Mouse (Mus musculus) limb, embryonic 14.5 days (tissue): Measurements from ENCODE around the gene Slc8a1. TPM values are rescaled to one million over a fixed set of nuclear protein-coding genes. Genes with fewer than 3 reads are reported as not detected.
A peak's percentile ranks its signal among the peaks of the same experiment; 100 is the strongest.

ENCODE experiments used
- ATAC-seq: fragments of 200-750 bp; cut with Nextera tagmentation; 2 replicates; pipeline ENCODE4 v1.8.0; 2017; ENCODE audit warnings: low read depth, moderate number of reproducible peaks, moderate TSS enrichment; ENCODE audit not compliant: low FRiP score
- DNase-seq: peaks from one replicate; pipeline ENCODE4 v3.0.0-alpha.2; 2015; ENCODE audit warnings: low spot score
- H3K27ac ChIP-seq: fragments of 300-500 bp; sonication (generic); replicated peaks from 2 replicates; pipeline ENCODE4 v1.5.1; 2014; ENCODE audit warnings: low read depth, mild to moderate bottlenecking, low read length, moderate library complexity, mixed read lengths
- H3K27me3 ChIP-seq: fragments of 300-500 bp; sonication (generic); 2 replicates; pipeline ENCODE4 v1.6.1; 2014; ENCODE audit warnings: low read length, mixed read lengths; ENCODE audit not compliant: control insufficient read depth, insufficient read depth
- H3K36me3 ChIP-seq: fragments of 300-500 bp; sonication (generic); 2 replicates; pipeline ENCODE4 v1.6.1; 2014; ENCODE audit warnings: mild to moderate bottlenecking, low read length, moderate library complexity, mixed read lengths; ENCODE audit not compliant: control insufficient read depth, insufficient read depth
- H3K4me1 ChIP-seq: fragments of 300-500 bp; sonication (generic); 2 replicates; pipeline ENCODE4 v1.6.1; 2014; ENCODE audit warnings: antibody characterized with exemption, low read length, mixed read lengths; ENCODE audit not compliant: control insufficient read depth, insufficient read depth
- H3K4me2 ChIP-seq: fragments of 300-500 bp; sonication (generic); replicated peaks from 2 replicates; pipeline ENCODE4 v1.6.1; 2014; ENCODE audit warnings: low read depth, mild to moderate bottlenecking, low read length, moderate library complexity; ENCODE audit not compliant: severe bottlenecking
- H3K4me3 ChIP-seq: fragments of 300-500 bp; sonication (generic); replicated peaks from 2 replicates; pipeline ENCODE4 v1.5.1; 2014; ENCODE audit warnings: low read length
- H3K9ac ChIP-seq: fragments of 300-500 bp; sonication (generic); 2 replicates; pipeline ENCODE4 v1.6.1; 2014; ENCODE audit warnings: mild to moderate bottlenecking, low read depth, low read length, moderate library complexity; ENCODE audit not compliant: severe bottlenecking
- H3K9me3 ChIP-seq: fragments of 300-500 bp; sonication (generic); 2 replicates; pipeline ENCODE4 v1.6.1; 2016; ENCODE audit warnings: low read length; ENCODE audit not compliant: control insufficient read depth
- POLR2A ChIP-seq: fragments of 200-500 bp; IDR thresholded peaks from 2 replicates; pipeline ENCODE4 v1.8.0; 2012; ENCODE audit warnings: inconsistent platforms, mild to moderate bottlenecking, moderate library complexity, borderline replicate concordance; ENCODE audit not compliant: insufficient read depth, insufficient read length; ENCODE audit errors: extremely low read depth
- WGBS: fragments of 180-500 bp; shearing (Covaris S2); extraction: QIAGEN DNeasy Blood & Tissue Kit; methylation state at CpG from one replicate; pipeline ENCODE4 v1.1.7; 2014; 5-methylcytosine and 5-hydroxymethylcytosine counted together
- polyA plus RNA-seq, 2 experiments: library from polyadenylated mRNA; depleted of rRNA in 1 of 2; stranded (reverse) in 1 of 2; unstranded in 1 of 2; fragments of >200 nt; fragmentation: Nextera tagmentation in 1 of 2; extraction: Ambion mirVana in 1 of 2; gene quantifications; 2 replicates each; pipeline versions ENCODE4 v1.2.1 to v1.2.3; 2012 to 2014

Slc8a1 gene
- polyA plus RNA-seq, 2 experiments: 9.1 to 9.8 TPM

GRCm38 (mm10) chr17:81697695-81698094 lies 40.5 kb downstream of the Slc8a1 start:
- no peaks in the 10 kb centered on the region for H3K36me3 ChIP-seq
- no peak for DNase-seq
- H3K9me3 ChIP-seq: no peaks in the 10 kb centered on the region
- 0 out of 2 replicates have a peak, but pooled peaks cover 3% of the 10 kb centered on the region for H3K4me1 ChIP-seq
- no peak overlapping the region for H3K9ac ChIP-seq
- H3K4me3 ChIP-seq: no peak overlapping the region
- no peak for TF ChIP-seq POLR2A
- WGBS: 40% methylated on average over 2 of the region's 2 CpGs
- H3K27me3 ChIP-seq: no peaks in the 10 kb centered on the region
- no peak for ATAC-seq
- H3K4me2 ChIP-seq: no peak overlapping the region
- H3K27ac ChIP-seq: no peak overlapping the region

DNA sequence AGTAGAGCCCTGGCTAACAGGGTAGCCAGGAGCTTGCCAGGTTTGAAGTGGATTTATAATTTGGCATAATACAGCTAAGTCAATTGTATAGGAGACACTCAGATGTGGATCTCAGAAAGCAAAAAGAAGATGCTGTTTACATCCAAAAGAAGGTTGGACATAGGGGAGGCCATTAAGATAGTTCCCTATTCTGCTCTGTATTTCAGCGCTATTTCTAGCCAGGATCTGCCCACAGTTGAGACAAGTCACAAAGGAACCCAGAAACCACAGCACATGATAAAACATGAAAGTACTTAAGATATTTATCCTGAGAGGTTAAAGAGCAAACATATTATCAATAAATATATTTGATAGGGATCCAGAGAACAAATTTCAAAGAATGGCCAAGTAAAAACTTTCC lies 43.2 kb downstream of the Slc8a1 start:
- ATAC-seq (no peak), DNase-seq (no peak)
- no peaks in the 10 kb centered on the region for H3K9me3 ChIP-seq
- no peaks in the 10 kb centered on the region for H3K36me3 ChIP-seq
- H3K4me1 ChIP-seq: 0 out of 2 replicates have a peak, but pooled peaks cover 3% of the 10 kb centered on the region
- TF ChIP-seq POLR2A: no peak
- no peak overlapping the region for H3K9ac ChIP-seq
- no peaks in the 10 kb centered on the region for H3K27me3 ChIP-seq
- 93% methylated on average over 1 of the region's 1 CpGs for WGBS
- H3K4me2 ChIP-seq: no peak overlapping the region
- H3K27ac ChIP-seq: no peak overlapping the region
- H3K4me3 ChIP-seq: no peak overlapping the region

GRCm38 (mm10) chr17:81679616-81680015 lies 58.6 kb downstream of the Slc8a1 start:
- Histone ChIP-seq H3K36me3 (no peaks in the 10 kb centered on the region), H3K4me2 (no peak overlapping the region), H3K9me3 (no peaks in the 10 kb centered on the region), H3K27me3 (no peaks in the 10 kb centered on the region), H3K4me1 (no peaks in the 10 kb centered on the region), H3K4me3 (no peak overlapping the region), H3K27ac (no peak overlapping the region), H3K9ac (no peak overlapping the region)
- ATAC-seq (no peak), DNase-seq (no peak)
- no peak for TF ChIP-seq POLR2A

DNA sequence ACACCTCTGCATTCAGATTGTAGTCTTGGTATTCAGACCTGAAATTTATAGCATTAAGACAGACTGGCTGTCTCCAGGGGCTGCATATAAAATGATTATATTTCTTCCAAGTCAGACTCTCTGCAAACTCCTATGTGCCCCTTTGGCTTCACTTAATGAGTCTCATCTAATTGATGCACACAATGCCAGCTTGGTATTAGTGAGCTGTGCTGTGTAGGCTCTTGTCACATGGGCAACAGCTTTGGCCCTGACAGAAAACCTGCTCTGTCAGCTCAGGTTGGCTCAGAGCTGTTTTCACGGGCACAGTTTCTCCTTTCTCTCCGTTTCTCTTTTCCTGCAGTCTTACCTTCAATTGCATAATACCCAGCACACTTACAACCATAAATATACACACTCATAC lies 60.7 kb downstream of the Slc8a1 start:
- no peak overlapping the region for H3K4me2 ChIP-seq
- no peak for TF ChIP-seq POLR2A
- 69% methylated on average over 2 of the region's 2 CpGs for WGBS
- no peak for ATAC-seq
- H3K4me1 ChIP-seq: no peaks in the 10 kb centered on the region
- H3K27ac ChIP-seq: no peak overlapping the region
- H3K9me3 ChIP-seq: no peaks in the 10 kb centered on the region
- no peak overlapping the region for H3K4me3 ChIP-seq
- DNase-seq: no peak
- no peaks in the 10 kb centered on the region for H3K36me3 ChIP-seq
- H3K9ac ChIP-seq: no peak overlapping the region
- 0 out of 2 replicates have a peak, but pooled peaks cover 2% of the 10 kb centered on the region for H3K27me3 ChIP-seq

DNA sequence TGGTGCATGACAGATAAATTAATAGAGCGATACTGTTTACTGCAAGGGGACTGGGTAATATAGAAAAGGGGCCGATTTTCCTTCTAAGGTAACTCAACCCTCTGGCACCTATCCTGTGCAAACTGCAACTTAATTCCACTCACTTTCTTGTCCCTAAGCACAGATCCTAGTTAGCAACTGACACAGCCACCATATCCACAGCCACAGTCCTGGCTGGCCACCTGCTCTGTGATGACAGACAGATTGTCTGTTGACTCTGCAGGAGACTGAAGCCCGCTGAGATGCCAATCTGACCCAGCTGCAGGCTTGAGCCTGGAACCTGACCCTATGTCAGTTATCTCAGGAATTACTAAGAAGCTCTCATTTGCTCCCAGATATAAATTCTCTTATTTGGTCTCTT lies 62.0 kb downstream of the Slc8a1 start:
- Histone ChIP-seq H3K9me3 (no peaks in the 10 kb centered on the region), H3K4me2 (no peak overlapping the region), H3K27ac (no peak overlapping the region), H3K36me3 (no peaks in the 10 kb centered on the region), H3K9ac (no peak overlapping the region), H3K4me1 (no peaks in the 10 kb centered on the region), H3K27me3 (peaks cover 13% of the 10 kb centered on the region; the same call in 1 of the 2 replicates), H3K4me3 (no peak overlapping the region)
- WGBS: 62% methylated on average over 3 of the region's 3 CpGs
- ATAC-seq: peak; percentile 80
- no peak for TF ChIP-seq POLR2A
- DNase-seq: peak; percentile 17

- no peak for DNase-seq
- WGBS: 10% methylated on average over 5 of the region's 5 CpGs
Measured at GRCm38 (mm10) chr17:81671245-81671644, 66.9 kb downstream of the Slc8a1 start.

More at GRCm38 (mm10) chr17:81671245-81671644, 66.9 kb downstream of the Slc8a1 start:
- H3K4me2 ChIP-seq: peak overlapping the region; percentile 94; the same call in 1 of the 2 replicates
- no peak for TF ChIP-seq POLR2A
- no peak overlapping the region for H3K9ac ChIP-seq
- peaks cover 15% of the 10 kb centered on the region; the same call in 1 of the 2 replicates for H3K27me3 ChIP-seq
- no peaks in the 10 kb centered on the region for H3K9me3 ChIP-seq
- H3K27ac ChIP-seq: no peak overlapping the region
- ATAC-seq: no peak
- no peaks in the 10 kb centered on the region for H3K36me3 ChIP-seq
- H3K4me3 ChIP-seq: no peak overlapping the region
- peaks cover 17% of the 10 kb centered on the region for H3K4me1 ChIP-seq
